Mouse (Mus musculus) cortical plate, adult 2 months (tissue): Measurements from ENCODE around the gene Wwtr1.

ENCODE experiments used
- CTCF ChIP-seq: fragments of 200-500 bp; IDR thresholded peaks from 2 replicates; pipeline ENCODE4 v1.5.1; 2011; ENCODE audit warnings: mild to moderate bottlenecking, control low read depth, low read length; ENCODE audit not compliant: insufficient read depth; ENCODE audit errors: extremely low read depth
- POLR2A ChIP-seq: fragments of 200-500 bp; IDR thresholded peaks from 2 replicates; pipeline ENCODE4 v1.6.1; 2011; ENCODE audit warnings: mild to moderate bottlenecking, low read length, control low read depth; ENCODE audit not compliant: insufficient read depth; ENCODE audit errors: extremely low read depth

DNA sequence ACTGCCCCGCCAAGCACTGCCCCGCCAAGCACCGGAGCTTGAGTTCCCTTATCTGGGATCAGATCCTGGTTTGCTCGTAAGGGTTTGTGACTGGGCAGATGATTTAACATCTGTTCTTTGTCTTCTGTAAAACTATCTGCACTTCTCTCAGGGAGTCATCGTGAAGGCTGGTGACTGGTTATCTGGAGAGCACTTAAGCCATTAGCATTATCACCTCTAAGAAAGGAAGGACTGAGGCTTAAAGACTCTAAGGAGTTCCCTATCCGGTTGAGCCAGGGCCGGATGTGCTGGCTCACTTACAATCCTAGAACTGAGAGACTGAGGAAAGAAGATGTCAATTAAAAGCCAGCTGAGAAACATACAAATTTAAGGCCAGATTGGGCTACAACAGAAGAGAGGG is 36.1 kb upstream of the Wwtr1 start:
- TF ChIP-seq CTCF (no peak), POLR2A (no peak)
